Mouse (Mus musculus) Muller cell, postnatal 12 days (primary cell): ENCODE data around the gene Snx13.

ENCODE experiments used
- DNase-seq: peaks from one replicate; pipeline ENCODE4 v3.0.0-alpha.2; 2015; ENCODE audit errors: inconsistent ontology term

Snx13 gene

DNA sequence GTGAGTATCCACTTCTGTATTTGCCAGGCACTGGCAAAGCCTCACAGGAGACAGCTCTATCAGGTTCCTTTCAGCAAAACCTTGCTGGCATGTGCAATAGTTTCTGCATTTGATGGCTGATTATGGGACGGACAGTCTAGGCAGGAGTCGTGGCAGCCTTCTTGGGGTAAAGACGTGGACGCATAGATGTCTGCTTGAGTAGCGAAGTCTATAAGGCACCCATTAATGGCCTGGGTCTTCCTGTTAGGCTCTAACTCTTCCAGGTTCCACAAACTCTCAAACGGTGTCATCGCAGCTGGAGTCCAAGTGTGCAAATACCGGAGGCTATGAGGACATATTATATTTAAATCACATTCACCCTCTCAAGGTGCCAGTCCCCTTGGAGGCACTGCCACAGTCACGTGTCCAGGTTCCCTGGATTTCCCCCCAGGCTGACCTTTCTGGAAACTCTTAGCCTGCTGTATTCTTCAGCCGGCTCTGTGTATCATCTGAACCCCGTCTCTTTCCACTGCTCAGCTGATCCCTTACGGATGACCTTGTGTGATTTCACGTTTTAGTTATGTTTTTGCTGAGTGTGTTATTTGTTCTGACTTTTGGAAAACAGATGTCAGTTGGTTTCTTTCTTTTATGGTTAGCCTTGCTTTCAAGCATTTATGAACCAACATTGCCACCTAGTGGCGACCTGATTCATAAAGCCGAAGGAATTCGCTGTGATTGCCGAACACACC is 144.9 kb downstream of the Snx13 start:
- DNase-seq: peak; percentile 40

DNA sequence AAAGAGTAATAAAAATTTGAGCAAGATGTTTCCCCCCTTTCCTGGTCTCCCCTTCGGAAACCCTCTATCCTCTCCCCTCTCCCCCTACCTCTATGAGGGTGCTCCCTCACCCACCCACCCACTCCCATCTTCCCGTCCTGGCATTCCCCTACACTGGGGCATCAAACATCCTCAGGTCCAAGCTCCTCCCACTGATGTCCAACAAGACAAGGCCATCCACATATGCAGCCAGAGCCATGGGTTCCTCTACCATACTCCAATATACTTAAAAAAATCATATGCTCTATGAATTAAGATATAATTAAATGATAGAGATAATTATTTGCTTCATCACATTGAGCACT is 145.4 kb downstream of the Snx13 start:
- peak; percentile 40 for DNase-seq
